Comparison of ENCODE assay signal across 8 mouse cellular contexts in genomic region chr4:153974431-153975291, GRCm38 (mm10). TPM values are rescaled to one million over a fixed set of nuclear protein-coding genes. Genes with fewer than 3 reads are reported as not detected.
DNase-seq lines count a peak whose midpoint lies in the region; ATAC-seq and TF ChIP-seq lines count a peak whose summit lies in the region.

TSS of gene Dffb (minus strand) at chr4:153975126.
TSS of gene Cep104 (plus strand) at chr4:153975194.

- H3K9ac ChIP-seq in lung, postnatal 0 days (replicated peaks; ENCODE audit: low read depth): peak within 1 kb of the TSS; percentile 87

- H3K4me1 ChIP-seq in hindbrain, embryonic 10.5 days (replicated peaks): peaks cover 30% of the 10 kb centered on the region
- H3K4me1 ChIP-seq in lung, postnatal 0 days (ENCODE audit: insufficient read depth, low read depth, low read length): peaks cover 5% of the 10 kb centered on the region; the same call in 1 of the 2 replicates

- H3K36me3 ChIP-seq in hindbrain, embryonic 10.5 days: peaks cover 32% of the 10 kb centered on the region
- H3K36me3 ChIP-seq in lung, postnatal 0 days (ENCODE audit: insufficient read depth, low read length): peaks cover 8% of the 10 kb centered on the region

- peak within 1 kb of the TSS; percentile 93 for H3K27ac ChIP-seq in hindbrain, embryonic 10.5 days
- peak within 1 kb of the TSS; percentile 58 for H3K27ac ChIP-seq in lung, postnatal 0 days (ENCODE audit: low read length)

- no peaks in the 10 kb centered on the region for H3K27me3 ChIP-seq in hindbrain, embryonic 10.5 days (ENCODE audit: insufficient read depth, poor library complexity, severe bottlenecking)
- H3K27me3 ChIP-seq in lung, postnatal 0 days (replicated peaks; ENCODE audit: insufficient read depth, low read length): no peaks in the 10 kb centered on the region

- 2% methylated on average over 68 of the region's 68 CpGs for WGBS in hindbrain, embryonic 10.5 days
- 2% methylated on average over 55 of the region's 68 CpGs for WGBS in lung, postnatal 0 days

- ATAC-seq in frontal cortex, adult (ENCODE audit: low TSS enrichment): peak; percentile 94
- peak; percentile 98 for ATAC-seq in lung, postnatal 0 days

- H3K9me3 ChIP-seq in hindbrain, embryonic 10.5 days: no peaks in the 10 kb centered on the region
- no peaks in the 10 kb centered on the region for H3K9me3 ChIP-seq in lung, postnatal 0 days (ENCODE audit: low read length)

- peak within 1 kb of the TSS; percentile 94 for H3K4me3 ChIP-seq in hindbrain, embryonic 10.5 days
- peak within 1 kb of the TSS; percentile 89 for H3K4me3 ChIP-seq in lung, postnatal 0 days (ENCODE audit: low read depth, low read length)

- peak; percentile 80 for DNase-seq in MEL-GATA-1-ER (ENCODE audit: extremely low read depth, low read depth)
- DNase-seq in cerebellum, adult 8-10 months: peak; percentile 95
- DNase-seq in hindbrain, embryonic 10.5 days (ENCODE audit: low spot score): peak; percentile 95
- DNase-seq in layer of hippocampus, adult 9-11 months: peak; percentile 94
- peak; percentile 96 for DNase-seq in lung, postnatal 0 days (ENCODE audit: low spot score)
- peak; percentile 94 for DNase-seq in ovary, postnatal 14 days (ENCODE audit: low spot score)
- peak; percentile 93 for DNase-seq in thymus, postnatal 14 days

- no peak for TF ChIP-seq EP300 in lung, postnatal 0 days (IDR thresholded peaks at IDR 0.05)

- H3K4me2 ChIP-seq in lung, postnatal 0 days (replicated peaks; ENCODE audit: low read depth, low read length): peak within 1 kb of the TSS; percentile 76

- TF ChIP-seq CTCF in lung, postnatal 0 days (IDR thresholded peaks at IDR 0.05): peak; percentile 2; the same call in 1 of the 2 replicates

RNA-seq across cellular contexts. Expression of gene Dffb, which starts in this region (rescaled TPM):
- 12.0 and 14.9 TPM in 2 replicates for polyA plus RNA-seq in hindbrain, embryonic 10.5 days (2016; fragmentation: Nextera tagmentation; extraction: Ambion mirVana)
- polyA plus RNA-seq in lung, postnatal 0 days (2015; fragmentation: Nextera tagmentation; extraction: Ambion mirVana): 8.1 and 8.6 TPM in 2 replicates

RNA-seq across cellular contexts. Expression of gene Cep104, which starts in this region (rescaled TPM):
- 21.1 and 22.5 TPM in 2 replicates for polyA plus RNA-seq in hindbrain, embryonic 10.5 days (2016; fragmentation: Nextera tagmentation; extraction: Ambion mirVana)
- polyA plus RNA-seq in lung, postnatal 0 days (2015; fragmentation: Nextera tagmentation; extraction: Ambion mirVana): 9.6 and 10.1 TPM in 2 replicates

Comparison
In these comparisons a context has a peak if more than half of its experiments do, and no peak if none do; other contexts are left out.
1. Peak in every context shown above with its lines: DNase-seq, ATAC-seq, H3K4me3 ChIP-seq and H3K27ac ChIP-seq.